Mouse (Mus musculus) ES-E14 (cell line): ENCODE measurements around the gene Daam1. TPM values are rescaled to one million over a fixed set of nuclear protein-coding genes. Genes with fewer than 3 reads are reported as not detected.

Experiments
- DNase-seq: peaks from one replicate; pipeline ENCODE4 v3.0.0-alpha.2; 2013; ENCODE audit warnings: low read depth, low spot score
- H3K27ac ChIP-seq: 2 replicates; pipeline ENCODE4 v1.5.1; 2012; ENCODE audit warnings: low read depth, mild to moderate bottlenecking, low read length, moderate library complexity, mixed read lengths; ENCODE audit not compliant: poor library complexity, insufficient read depth, severe bottlenecking
- H3K36me3 ChIP-seq: 2 replicates; pipeline ENCODE4 v1.6.1; 2012; ENCODE audit warnings: mild to moderate bottlenecking, low read length, moderate library complexity, mixed read lengths; ENCODE audit not compliant: control insufficient read depth, poor library complexity, insufficient read depth, severe bottlenecking
- H3K4me1 ChIP-seq, 2 experiments: fragments of 150-350 bp in 1 of 2; sonication (generic) in 1 of 2; 2 replicates each; pipeline ENCODE4 v1.6.1; 2012; ENCODE audit warnings: low read length in 2 of 2, mild to moderate bottlenecking in 1 of 2, mixed read lengths in 1 of 2; ENCODE audit not compliant: control insufficient read depth in 2 of 2, insufficient read depth in 2 of 2, poor library complexity in 1 of 2
- H3K4me3 ChIP-seq, 2 experiments: fragments of 150-350 bp in 1 of 2; sonication (generic) in 1 of 2; 2 replicates each; pipeline ENCODE4 v1.5.1; 2012; ENCODE audit warnings: low read length in 2 of 2, low read depth in 1 of 2, mild to moderate bottlenecking in 1 of 2, mixed read lengths in 1 of 2; ENCODE audit not compliant: insufficient read depth in 1 of 2, poor library complexity in 1 of 2, severe bottlenecking in 1 of 2
- H3K9ac ChIP-seq: 2 replicates; pipeline ENCODE4 v1.6.1; 2012; ENCODE audit warnings: low read depth, mild to moderate bottlenecking, low read length, mixed read lengths; ENCODE audit not compliant: poor library complexity, insufficient read depth, severe bottlenecking
- H3K9me3 ChIP-seq: fragments of 150-350 bp; sonication (generic); 2 replicates; pipeline ENCODE4 v1.6.1; 2012; ENCODE audit warnings: low read depth, mild to moderate bottlenecking, low read length; ENCODE audit not compliant: control insufficient read depth, insufficient read depth
- CHD2 ChIP-seq: IDR thresholded peaks from 2 replicates; pipeline ENCODE4 v1.6.1; 2014; ENCODE audit warnings: mild to moderate bottlenecking, low read depth, low read length, inconsistent platforms
- HCFC1 ChIP-seq: IDR thresholded peaks from 2 replicates; pipeline ENCODE4 v1.6.1; 2012; ENCODE audit warnings: low read length, inconsistent platforms, borderline replicate concordance; ENCODE audit not compliant: insufficient read depth
- MAFK ChIP-seq: IDR thresholded peaks from 2 replicates; pipeline ENCODE4 v1.6.1; 2014; ENCODE audit warnings: mild to moderate bottlenecking, low read depth, low read length, inconsistent platforms; ENCODE audit not compliant: insufficient read depth
- ZC3H11A ChIP-seq: IDR thresholded peaks from 2 replicates; pipeline ENCODE4 v1.6.1; 2012; ENCODE audit warnings: low read depth, mild to moderate bottlenecking, inconsistent platforms, low read length, borderline replicate concordance
- ZNF384 ChIP-seq: IDR thresholded peaks from 2 replicates; pipeline ENCODE4 v1.6.1; 2012; ENCODE audit warnings: low read depth, low read length, inconsistent platforms
- in situ Hi-C, 2 experiments: fragments of 600-800 bp; cut with MboI; formaldehyde crosslinking; loops; one replicate each; pipeline ENCODE4 v1.15.1; 2025; ENCODE audit warnings: low sequenced_read_pairs in 2 of 2, inconsistent platforms in 1 of 2; ENCODE audit not compliant: unreplicated experiment in 2 of 2
- total RNA-seq: library from RNA; depleted of rRNA; stranded (reverse); fragments of 300-350 nt; gene quantifications from 2 replicates; pipeline ENCODE4 v1.2.3, GENCODE M21; 2012

The Daam1 gene
- total RNA-seq, 1 experiment, result 15.8 TPM

GRCm38 (mm10) chr12:71813761-71814160, 17.1 kb upstream of the Daam1 start:
- no peaks in the 10 kb centered on the region for H3K9me3 ChIP-seq
- H3K9ac ChIP-seq, result no peak overlapping the region
- TF ChIP-seq MAFK, result no peak
- TF ChIP-seq ZNF384, result no peak
- no peak for TF ChIP-seq ZC3H11A
- no peak for TF ChIP-seq HCFC1
- TF ChIP-seq CHD2, result no peak
- H3K36me3 ChIP-seq, result no peaks in the 10 kb centered on the region
- in situ Hi-C loops, result no loop called here
- no peak overlapping the region for H3K27ac ChIP-seq
- no peak for DNase-seq
- H3K4me3 ChIP-seq, result no peak overlapping the region
- H3K4me1 ChIP-seq, result no peaks in the 10 kb centered on the region; a peak in 1 of 4 replicates

DNA sequence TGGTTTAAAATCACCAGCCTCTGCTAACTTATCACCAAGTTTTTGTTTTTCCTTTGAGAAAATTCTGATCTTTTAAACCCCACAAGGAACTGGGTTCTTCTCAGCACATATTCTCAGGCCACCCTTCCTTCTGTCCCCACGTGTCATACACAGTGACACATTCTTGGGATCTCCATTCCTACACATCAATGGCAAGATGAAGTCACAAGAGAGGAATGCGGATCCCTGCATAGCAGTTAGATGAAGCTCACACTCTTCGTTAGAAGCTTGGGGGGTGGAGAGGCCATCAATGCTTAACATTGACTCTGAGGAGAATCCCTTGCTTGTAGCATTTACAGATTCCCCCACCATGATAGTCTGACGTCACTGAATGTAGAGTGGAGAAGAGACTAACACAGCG, 10.8 kb upstream of the Daam1 start:
- Histone ChIP-seq H3K9me3 (no peaks in the 10 kb centered on the region), H3K27ac (no peak overlapping the region), H3K4me3 (no peak overlapping the region), H3K36me3 (no peaks in the 10 kb centered on the region), H3K9ac (no peak overlapping the region), H3K4me1 (no peaks in the 10 kb centered on the region)
- no peak for TF ChIP-seq MAFK
- TF ChIP-seq HCFC1, result no peak
- TF ChIP-seq ZC3H11A, result no peak
- no peak for TF ChIP-seq CHD2
- no peak for TF ChIP-seq ZNF384
- in situ Hi-C loops, result no loop called here
- no peak for DNase-seq

DNA sequence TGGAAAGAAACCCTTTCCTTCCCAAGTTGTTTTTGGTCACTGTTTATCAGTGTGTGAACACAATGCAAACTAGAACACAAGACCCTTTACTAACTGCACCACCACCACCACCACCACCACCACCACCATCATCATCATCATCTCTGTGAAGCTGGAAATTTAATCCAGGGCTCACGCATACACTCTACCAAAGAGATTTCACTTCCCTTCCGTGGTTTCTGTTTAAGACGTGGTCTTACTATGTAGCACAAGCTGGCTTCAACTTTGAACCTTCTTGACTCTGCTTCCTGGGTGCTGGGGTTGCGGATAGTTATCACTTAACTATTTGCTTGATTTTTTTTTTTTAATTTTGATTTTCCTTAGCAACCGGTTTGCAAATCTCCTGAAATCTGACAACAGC, 9.6 kb upstream of the Daam1 start:
- TF ChIP-seq CHD2 (no peak), HCFC1 (no peak), ZNF384 (no peak), ZC3H11A (no peak), MAFK (no peak)
- in situ Hi-C loops, result no loop called here

DNA sequence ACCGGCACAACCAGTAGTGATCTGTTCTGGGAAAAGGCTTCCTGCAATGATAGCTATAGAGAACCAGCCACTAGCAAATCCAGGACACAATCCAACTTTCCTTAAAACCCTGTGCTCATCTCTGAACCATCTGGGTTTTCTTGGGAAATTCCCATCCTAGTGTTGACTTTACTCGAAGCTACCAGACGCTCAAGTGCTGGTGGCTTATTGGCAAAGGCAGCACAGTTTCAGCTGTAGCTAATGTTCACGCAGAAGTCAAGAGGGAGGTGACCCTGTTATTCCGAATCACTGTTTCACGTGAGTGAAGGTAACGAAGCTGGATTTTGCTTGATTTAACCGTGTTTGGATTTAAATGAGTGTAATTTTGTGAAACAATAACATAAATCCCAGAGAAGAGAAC, 9.1 kb upstream of the Daam1 start:
- TF ChIP-seq ZC3H11A (no peak), CHD2 (no peak), MAFK (no peak), ZNF384 (no peak), HCFC1 (no peak)
- Histone ChIP-seq H3K4me3 (no peak overlapping the region), H3K9ac (no peak overlapping the region), H3K27ac (no peak overlapping the region), H3K36me3 (no peaks in the 10 kb centered on the region), H3K4me1 (no peaks in the 10 kb centered on the region), H3K9me3 (no peaks in the 10 kb centered on the region)
- in situ Hi-C loops, result no loop called here
- no peak for DNase-seq

More for the DNA sequence above, 9.6 kb upstream of the Daam1 start:
- H3K4me3 ChIP-seq, result no peak overlapping the region
- no peaks in the 10 kb centered on the region for H3K4me1 ChIP-seq
- H3K9me3 ChIP-seq, result no peaks in the 10 kb centered on the region
- H3K36me3 ChIP-seq, result no peaks in the 10 kb centered on the region
- no peak overlapping the region for H3K9ac ChIP-seq
- DNase-seq, result no peak
- H3K27ac ChIP-seq, result no peak overlapping the region

GRCm38 (mm10) chr12:71824927-71825326, 6.0 kb upstream of the Daam1 start:
- H3K9ac ChIP-seq, result no peak overlapping the region
- no peak for DNase-seq
- TF ChIP-seq ZNF384, result no peak
- no peak for TF ChIP-seq ZC3H11A
- no peak for TF ChIP-seq HCFC1
- no peak for TF ChIP-seq CHD2
- no peak for TF ChIP-seq MAFK
- in situ Hi-C loops, result no loop called here
- H3K4me1 ChIP-seq, result no peaks in the 10 kb centered on the region
- H3K27ac ChIP-seq, result no peak overlapping the region
- no peaks in the 10 kb centered on the region for H3K9me3 ChIP-seq
- H3K4me3 ChIP-seq, result no peak overlapping the region
- H3K36me3 ChIP-seq, result no peaks in the 10 kb centered on the region
